Mouse (Mus musculus) heart, adult 2 months (tissue): Measurements from ENCODE around the gene Lrrc75b.

Experiments used
- CTCF ChIP-seq: fragments of 200-600 bp; IDR thresholded peaks from 2 replicates; pipeline ENCODE4 v1.8.1; 2022; ENCODE audit warnings: antibody characterized with exemption, mild to moderate bottlenecking, moderate library complexity
- EP300 ChIP-seq: fragments of 200-500 bp; IDR thresholded peaks from 2 replicates; pipeline ENCODE4 v1.6.1; 2011; ENCODE audit warnings: low read depth, low read length, control low read depth; ENCODE audit not compliant: insufficient read depth
- POLR2A ChIP-seq: fragments of 200-500 bp; IDR thresholded peaks from 2 replicates; pipeline ENCODE4 v1.6.1; 2011; ENCODE audit warnings: mild to moderate bottlenecking, low read depth, low read length, control low read depth; ENCODE audit not compliant: insufficient read depth

- TF ChIP-seq CTCF (no peak), POLR2A (no peak), EP300 (no peak)
These were observed 6.2 kb upstream of the Lrrc75b start for GRCm38 (mm10) chr10:75566321-75566720.
